Mouse (Mus musculus) stomach, embryonic 15.5 days (tissue): ENCODE data around the gene Abcb7. TPM values are rescaled to one million over a fixed set of nuclear protein-coding genes. Genes with fewer than 3 reads are reported as not detected.
A peak's percentile ranks its signal among the peaks of the same experiment; 100 is the strongest.
"Not testable (repeated sequence)": the region's sequence is repeated elsewhere in the genome, so short reads cannot be mapped to it uniquely, and the experiment has no call there.

ENCODE experiments used
- ATAC-seq: fragments of 200-750 bp; cut with Nextera tagmentation; 2 replicates; pipeline ENCODE4 v1.8.0; 2017; ENCODE audit warnings: low read depth, moderate number of reproducible peaks, moderate TSS enrichment; ENCODE audit not compliant: insufficient read depth, low FRiP score
- H3K27ac ChIP-seq: fragments of 300-500 bp; sonication (generic); 2 replicates; pipeline ENCODE4 v1.5.1; 2015; ENCODE audit warnings: mild to moderate bottlenecking, inconsistent platforms
- H3K27me3 ChIP-seq: fragments of 300-500 bp; sonication (generic); replicated peaks from 2 replicates; pipeline ENCODE4 v1.6.1; 2015; ENCODE audit warnings: inconsistent platforms
- H3K36me3 ChIP-seq: fragments of 300-500 bp; sonication (generic); 2 replicates; pipeline ENCODE4 v1.6.1; 2015; ENCODE audit warnings: inconsistent platforms
- H3K4me1 ChIP-seq: fragments of 300-500 bp; sonication (generic); 2 replicates; pipeline ENCODE4 v1.6.1; 2015; ENCODE audit warnings: inconsistent platforms
- H3K4me2 ChIP-seq: fragments of 300-500 bp; sonication (generic); 2 replicates; pipeline ENCODE4 v1.6.1; 2015; ENCODE audit warnings: mild to moderate bottlenecking, inconsistent platforms
- H3K4me3 ChIP-seq: fragments of 300-500 bp; sonication (generic); replicated peaks from 2 replicates; pipeline ENCODE4 v1.5.1; 2015; ENCODE audit warnings: inconsistent platforms
- H3K9ac ChIP-seq: fragments of 300-500 bp; sonication (generic); 2 replicates; pipeline ENCODE4 v1.6.1; 2015; ENCODE audit warnings: inconsistent platforms
- H3K9me3 ChIP-seq: fragments of 300-500 bp; sonication (generic); 2 replicates; pipeline ENCODE4 v1.6.1; 2016; ENCODE audit warnings: inconsistent platforms
- WGBS: fragments of 180-500 bp; shearing (Covaris S2); methylation state at CpG from one replicate; pipeline ENCODE4 v1.1.7; 2015; 5-methylcytosine and 5-hydroxymethylcytosine counted together
- polyA plus RNA-seq: library from polyadenylated mRNA; unstranded; fragments of >200 nt; fragmentation: Nextera tagmentation; extraction: Ambion mirVana; gene quantifications from 2 replicates; pipeline ENCODE4 v1.2.1, GENCODE M21; 2015

Abcb7 gene
- 7.9 and 8.1 TPM in 2 replicates for polyA plus RNA-seq

DNA sequence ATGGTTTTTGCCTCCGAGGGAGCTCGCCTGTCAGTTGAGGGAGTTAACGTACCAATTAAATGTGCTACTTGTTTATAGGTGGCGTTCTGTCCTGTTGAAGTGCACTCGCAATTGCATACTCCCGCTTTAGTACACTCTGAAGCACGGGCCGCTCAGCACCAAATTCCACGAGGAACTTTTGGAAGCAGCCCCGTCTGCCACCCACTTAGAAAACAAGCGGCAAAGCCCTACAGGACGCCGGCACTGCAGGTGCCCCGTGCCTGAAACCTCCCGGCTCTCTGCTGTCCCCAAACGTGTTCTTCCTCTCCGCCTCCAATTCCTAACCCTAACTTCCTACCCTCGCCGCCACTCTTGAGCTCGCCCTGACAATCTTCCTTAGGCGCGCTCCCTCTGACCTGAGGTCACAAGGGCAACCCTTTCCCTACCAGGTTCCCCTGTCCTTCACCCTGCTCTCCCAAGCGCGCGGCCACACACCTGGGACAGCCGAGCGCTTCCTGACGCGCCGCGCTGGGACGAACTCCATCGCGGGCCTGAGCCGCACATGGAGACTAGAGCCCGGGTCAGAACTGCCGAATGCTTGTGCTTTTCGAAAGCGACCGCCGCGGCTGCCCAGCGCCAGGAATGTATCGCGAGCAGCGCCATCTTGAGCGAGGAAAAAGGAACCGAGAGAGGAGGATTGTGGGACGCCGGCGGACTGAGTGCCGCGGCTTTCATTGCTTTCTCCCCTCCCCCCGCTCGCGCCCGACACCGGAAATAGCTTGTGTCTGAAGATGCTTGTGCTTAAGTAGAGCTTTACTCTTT lies at the start of gene Abcb7:
Gene Abcb7 (minus strand): TSS at position 674 of the 801 bp plus-strand sequence.
- no peaks in the 10 kb centered on the region for H3K9me3 ChIP-seq
- 14% methylated on average over 58 of the region's 58 CpGs for WGBS
- H3K27ac ChIP-seq, result peak within 1 kb of the TSS; percentile 94
- peak within 1 kb of the TSS; percentile 49 for H3K9ac ChIP-seq
- H3K4me1 ChIP-seq, result no peaks in the 10 kb centered on the region
- peak; percentile 93 for ATAC-seq
- peak within 1 kb of the TSS; percentile 65 for H3K4me3 ChIP-seq
- no peaks in the 10 kb centered on the region for H3K27me3 ChIP-seq
- H3K4me2 ChIP-seq, result peak within 1 kb of the TSS; percentile 45
- no peaks in the 10 kb centered on the region for H3K36me3 ChIP-seq

DNA sequence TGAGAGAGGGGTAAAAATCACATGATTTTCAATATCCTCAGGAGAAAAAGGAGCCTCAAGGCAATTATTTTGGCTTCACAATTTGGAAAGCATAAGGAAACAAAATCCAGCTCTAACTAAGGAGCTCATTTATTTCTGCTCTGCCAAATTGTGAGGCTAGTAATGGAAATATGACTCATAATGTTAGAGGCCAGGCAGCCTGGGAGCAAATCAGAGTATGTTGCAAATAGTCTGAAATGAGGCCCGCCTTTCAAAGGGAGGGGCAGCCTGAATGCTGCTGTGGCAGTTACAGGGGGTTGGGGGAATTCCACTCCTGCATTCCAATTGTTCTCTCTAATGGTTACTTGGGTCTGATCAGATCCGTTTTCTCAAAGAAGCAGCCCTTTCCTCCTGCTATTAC lies 48.1 kb upstream of the Abcb7 start:
- no peak for ATAC-seq
- no peak overlapping the region for H3K4me2 ChIP-seq
- H3K9ac ChIP-seq, result no peak overlapping the region
- no peak overlapping the region for H3K27ac ChIP-seq
- no peaks in the 10 kb centered on the region for H3K27me3 ChIP-seq
- no peaks in the 10 kb centered on the region for H3K36me3 ChIP-seq
- no peak overlapping the region for H3K4me3 ChIP-seq
- H3K9me3 ChIP-seq, result no peaks in the 10 kb centered on the region
- WGBS, result 30% methylated on average over 2 of the region's 2 CpGs
- no peaks in the 10 kb centered on the region for H3K4me1 ChIP-seq

DNA sequence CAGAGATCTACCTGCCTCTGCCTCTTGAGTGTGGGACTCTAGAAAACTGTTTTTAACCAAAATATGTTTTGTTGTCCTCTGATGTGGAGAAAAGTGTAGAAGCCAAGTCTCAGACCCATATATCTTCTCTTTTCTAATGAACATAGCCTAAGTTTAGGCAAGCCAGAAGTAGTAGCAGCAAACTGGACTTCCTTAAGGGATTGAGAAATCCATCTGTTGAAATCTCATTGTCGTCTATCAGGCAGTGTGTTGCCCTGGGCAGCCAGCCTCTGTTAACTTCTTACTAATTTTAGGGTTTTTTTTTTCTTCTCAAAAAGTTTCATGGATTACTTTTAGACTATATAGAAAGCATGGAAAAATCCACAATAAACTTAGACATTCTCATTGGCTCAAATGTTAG lies 38.8 kb upstream of the Abcb7 start:
- 76% methylated on average over 1 of the region's 1 CpGs for WGBS
- no peak overlapping the region for H3K9ac ChIP-seq
- no peak overlapping the region for H3K4me3 ChIP-seq
- no peak overlapping the region for H3K27ac ChIP-seq
- ATAC-seq, result no peak
- H3K27me3 ChIP-seq, result no peaks in the 10 kb centered on the region
- H3K4me2 ChIP-seq, result no peak overlapping the region
- no peaks in the 10 kb centered on the region for H3K9me3 ChIP-seq
- no peaks in the 10 kb centered on the region for H3K36me3 ChIP-seq
- H3K4me1 ChIP-seq, result no peaks in the 10 kb centered on the region

DNA sequence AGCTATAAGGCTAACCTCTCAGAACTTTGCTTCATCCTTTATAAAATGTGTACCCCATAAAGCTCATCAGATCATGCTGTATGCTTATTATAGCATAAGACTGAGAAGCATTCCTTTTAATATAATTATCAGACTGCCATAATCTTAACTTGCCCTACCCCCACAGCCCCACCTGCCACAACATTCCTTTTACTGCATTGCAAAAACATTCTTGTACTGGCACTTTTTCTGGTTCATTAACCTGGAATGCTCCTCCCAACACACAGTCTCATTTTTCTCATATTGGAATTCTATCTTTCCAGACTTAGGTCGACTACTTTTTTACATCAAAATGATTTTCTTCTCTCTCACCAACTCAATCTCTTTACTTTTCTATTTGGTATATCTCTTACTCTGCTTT lies 19.8 kb upstream of the Abcb7 start:
- WGBS, result 36% methylated on average over 1 of the region's 1 CpGs
- no peak overlapping the region for H3K9ac ChIP-seq
- no peaks in the 10 kb centered on the region for H3K4me1 ChIP-seq
- H3K4me3 ChIP-seq, result no peak overlapping the region
- H3K4me2 ChIP-seq, result no peak overlapping the region
- no peaks in the 10 kb centered on the region for H3K9me3 ChIP-seq
- no peaks in the 10 kb centered on the region for H3K27me3 ChIP-seq
- H3K36me3 ChIP-seq, result no peaks in the 10 kb centered on the region
- no peak for ATAC-seq
- no peak overlapping the region for H3K27ac ChIP-seq

DNA sequence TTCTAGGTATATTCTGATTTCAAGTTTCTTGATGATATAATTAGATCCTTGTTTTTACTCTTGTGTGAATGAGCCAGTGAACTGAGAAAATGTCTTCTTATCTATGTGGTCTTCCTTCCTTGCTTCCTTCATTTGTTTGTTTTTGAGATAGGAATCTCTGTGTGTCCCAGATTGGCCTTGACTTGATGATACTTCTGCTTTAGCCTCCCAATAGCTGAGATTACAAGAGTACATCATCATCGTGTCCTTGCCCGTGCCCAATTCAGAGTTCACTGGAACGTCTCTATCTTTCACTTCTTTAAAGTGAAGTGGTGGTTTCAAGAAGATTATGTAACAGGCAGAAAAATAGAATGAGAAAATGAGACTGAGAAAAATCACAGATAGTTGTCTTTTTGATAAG lies 14.5 kb upstream of the Abcb7 start:
- Histone ChIP-seq H3K27me3 (no peaks in the 10 kb centered on the region), H3K4me3 (no peak overlapping the region), H3K9ac (no peak overlapping the region), H3K9me3 (no peaks in the 10 kb centered on the region), H3K27ac (no peak overlapping the region), H3K4me1 (no peaks in the 10 kb centered on the region), H3K36me3 (no peaks in the 10 kb centered on the region), H3K4me2 (no peak overlapping the region)
- 82% methylated on average over 3 of the region's 3 CpGs for WGBS
- ATAC-seq, result no peak

DNA sequence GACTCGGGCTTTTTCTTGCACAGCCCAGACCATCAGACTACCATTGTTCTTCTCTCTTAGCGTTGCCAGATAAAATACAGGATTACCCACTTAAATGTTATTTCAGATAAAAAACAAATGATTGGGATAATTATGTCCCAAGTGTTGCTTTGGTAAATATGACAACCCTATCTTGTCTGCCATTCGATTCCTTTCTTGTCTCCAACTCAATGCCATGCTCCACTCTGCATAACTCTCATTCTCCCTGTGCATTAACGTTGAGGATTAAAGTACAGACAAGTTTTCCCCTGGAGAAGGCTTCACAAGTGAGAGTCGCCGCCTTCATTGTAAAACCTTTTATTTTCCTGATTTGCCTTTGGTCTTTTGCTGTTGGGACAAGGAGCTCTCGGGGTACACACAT lies 339 bp upstream of the Abcb7 start:
- H3K36me3 ChIP-seq, result no peaks in the 10 kb centered on the region
- no peaks in the 10 kb centered on the region for H3K4me1 ChIP-seq
- peak overlapping the region; percentile 65 for H3K4me3 ChIP-seq
- H3K4me2 ChIP-seq, result peak overlapping the region; percentile 42
- WGBS, result 44% methylated on average over 7 of the region's 7 CpGs
- no peaks in the 10 kb centered on the region for H3K9me3 ChIP-seq
- H3K27me3 ChIP-seq, result no peaks in the 10 kb centered on the region
- ATAC-seq, result no peak
- no peak overlapping the region for H3K9ac ChIP-seq
- peak overlapping the region; percentile 94; the same call in 1 of the 2 replicates for H3K27ac ChIP-seq

DNA sequence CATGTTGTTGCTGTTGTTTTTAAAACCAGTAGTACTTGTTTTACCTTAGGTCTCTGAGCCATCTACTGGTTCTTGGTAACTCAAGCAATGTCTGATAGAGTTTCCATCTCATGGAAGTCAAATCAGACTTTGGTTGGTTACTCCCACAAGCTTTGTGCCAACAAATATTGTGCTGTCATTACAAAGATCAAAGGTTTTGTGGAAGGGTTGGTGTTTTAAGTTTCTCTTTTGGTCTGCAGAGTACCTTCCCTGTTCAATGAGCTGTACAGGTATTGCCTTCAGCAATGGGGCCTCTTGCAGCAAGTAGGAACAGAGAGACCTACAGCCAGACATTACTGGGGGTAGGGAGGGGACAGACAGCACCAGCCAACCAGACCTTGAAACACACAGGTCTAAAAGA lies 5.5 kb downstream of the Abcb7 start:
- H3K4me2 ChIP-seq, result no peak overlapping the region
- H3K27me3 ChIP-seq, result no peaks in the 10 kb centered on the region
- no peak overlapping the region for H3K4me3 ChIP-seq
- H3K9me3 ChIP-seq, result no peaks in the 10 kb centered on the region
- ATAC-seq, result no peak
- H3K36me3 ChIP-seq, result no peaks in the 10 kb centered on the region
- no peaks in the 10 kb centered on the region for H3K4me1 ChIP-seq
- no peak overlapping the region for H3K27ac ChIP-seq
- H3K9ac ChIP-seq, result no peak overlapping the region

DNA sequence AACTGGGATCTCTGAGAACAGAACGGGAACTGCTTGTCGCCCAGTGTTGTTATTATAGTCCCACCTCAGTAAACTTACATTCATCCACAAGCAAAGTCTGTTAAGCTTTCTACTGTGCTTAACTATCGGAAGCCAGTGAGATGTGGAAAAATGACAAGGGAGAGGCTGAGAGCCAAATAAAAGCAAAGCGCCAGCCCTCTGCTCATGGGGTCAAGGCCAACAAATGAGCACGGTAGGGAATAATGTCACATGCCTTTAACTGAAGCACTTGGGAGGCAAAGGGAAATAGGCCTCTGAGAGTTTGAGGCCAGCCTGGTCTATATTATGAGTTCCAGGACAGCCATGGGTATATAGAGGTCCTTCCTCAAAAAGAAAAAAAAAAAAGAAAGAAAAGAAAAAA lies 11.2 kb downstream of the Abcb7 start:
- Histone ChIP-seq H3K9me3 (no peaks in the 10 kb centered on the region), H3K36me3 (no peaks in the 10 kb centered on the region), H3K27ac (no peak overlapping the region), H3K4me1 (no peaks in the 10 kb centered on the region), H3K9ac (no peak overlapping the region), H3K4me3 (no peak overlapping the region), H3K27me3 (no peaks in the 10 kb centered on the region), H3K4me2 (no peak overlapping the region)
- WGBS, result 70% methylated on average over 5 of the region's 5 CpGs
- no peak for ATAC-seq

DNA sequence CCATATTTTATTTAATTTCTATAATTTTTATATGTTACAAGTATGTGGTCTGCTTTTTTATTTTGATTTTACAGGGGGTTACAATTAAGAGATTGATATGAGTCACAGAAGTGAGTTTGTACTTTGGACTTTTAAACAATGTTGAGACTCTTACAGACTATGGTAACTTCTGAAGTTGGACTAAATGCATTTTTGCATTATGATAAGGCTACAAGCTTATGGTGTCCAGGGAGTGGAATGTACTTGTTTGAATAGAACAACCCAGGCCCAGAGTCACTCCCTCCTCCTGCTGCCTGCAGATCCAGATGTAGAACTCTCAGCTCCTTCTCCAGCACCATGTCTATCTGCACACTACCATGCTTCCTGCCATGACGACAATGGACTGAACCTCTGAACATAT lies 12.5 kb downstream of the Abcb7 start:
- H3K36me3 ChIP-seq, result no peaks in the 10 kb centered on the region
- ATAC-seq, result 0 out of 2 replicates have a peak, but pooled peaks have one; percentile 22
- no peaks in the 10 kb centered on the region for H3K9me3 ChIP-seq
- no peak overlapping the region for H3K9ac ChIP-seq
- H3K4me2 ChIP-seq, result no peak overlapping the region
- H3K4me3 ChIP-seq, result no peak overlapping the region
- H3K4me1 ChIP-seq, result no peaks in the 10 kb centered on the region
- no peaks in the 10 kb centered on the region for H3K27me3 ChIP-seq
- 85% methylated on average over 1 of the region's 1 CpGs for WGBS
- H3K27ac ChIP-seq, result no peak overlapping the region

DNA sequence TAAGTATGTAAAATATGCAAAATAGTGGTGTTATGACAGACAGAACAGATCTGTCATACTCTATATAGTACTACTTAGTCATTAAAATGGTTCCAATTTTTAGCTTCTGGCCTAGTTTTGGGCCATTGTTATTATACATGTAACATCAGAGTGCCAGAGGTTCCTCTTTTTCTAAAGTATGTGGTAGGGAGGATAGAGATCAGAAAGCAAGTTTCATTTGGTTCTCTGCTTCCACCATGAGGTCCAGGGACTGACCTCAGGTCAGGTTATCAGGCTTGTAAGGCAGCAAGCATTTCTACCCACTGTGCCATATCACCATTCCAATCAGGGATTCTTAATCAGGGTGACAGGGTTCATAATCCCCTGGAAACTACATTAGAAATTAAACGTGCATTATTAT lies 16.1 kb downstream of the Abcb7 start:
- H3K4me2 ChIP-seq, result no peak overlapping the region
- H3K9ac ChIP-seq, result no peak overlapping the region
- H3K27me3 ChIP-seq, result no peaks in the 10 kb centered on the region
- H3K4me3 ChIP-seq, result no peak overlapping the region
- no peaks in the 10 kb centered on the region for H3K4me1 ChIP-seq
- WGBS, result 76% methylated on average over 1 of the region's 1 CpGs
- H3K36me3 ChIP-seq, result no peaks in the 10 kb centered on the region
- no peak overlapping the region for H3K27ac ChIP-seq
- H3K9me3 ChIP-seq, result no peaks in the 10 kb centered on the region
- ATAC-seq, result no peak

DNA sequence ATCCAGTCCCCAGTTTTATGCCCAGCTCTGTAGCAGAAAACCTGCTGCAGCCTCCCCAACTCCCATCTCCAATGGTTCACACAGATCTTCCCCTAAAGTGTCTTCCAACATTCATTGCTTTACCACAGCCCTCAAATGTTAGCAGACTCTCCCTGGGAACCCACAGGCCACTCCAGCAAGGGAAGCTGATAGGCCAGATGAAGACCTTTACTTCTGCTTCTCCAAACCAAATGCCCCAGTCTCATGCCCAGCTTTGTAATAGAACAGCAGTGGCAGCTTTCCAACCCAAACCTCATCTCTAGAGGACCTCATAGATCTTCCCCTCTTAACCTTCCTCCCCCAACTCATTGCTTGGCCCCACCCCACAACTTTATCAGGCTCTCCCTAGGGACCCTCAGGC lies 54.0 kb downstream of the Abcb7 start:
- no peak overlapping the region for H3K4me2 ChIP-seq
- H3K27ac ChIP-seq, result no peak overlapping the region
- no peaks in the 10 kb centered on the region for H3K36me3 ChIP-seq
- no peaks in the 10 kb centered on the region for H3K4me1 ChIP-seq
- ATAC-seq, result no peak
- no peaks in the 10 kb centered on the region for H3K9me3 ChIP-seq
- no peaks in the 10 kb centered on the region for H3K27me3 ChIP-seq
- H3K4me3 ChIP-seq, result no peak overlapping the region
- H3K9ac ChIP-seq, result no peak overlapping the region

DNA sequence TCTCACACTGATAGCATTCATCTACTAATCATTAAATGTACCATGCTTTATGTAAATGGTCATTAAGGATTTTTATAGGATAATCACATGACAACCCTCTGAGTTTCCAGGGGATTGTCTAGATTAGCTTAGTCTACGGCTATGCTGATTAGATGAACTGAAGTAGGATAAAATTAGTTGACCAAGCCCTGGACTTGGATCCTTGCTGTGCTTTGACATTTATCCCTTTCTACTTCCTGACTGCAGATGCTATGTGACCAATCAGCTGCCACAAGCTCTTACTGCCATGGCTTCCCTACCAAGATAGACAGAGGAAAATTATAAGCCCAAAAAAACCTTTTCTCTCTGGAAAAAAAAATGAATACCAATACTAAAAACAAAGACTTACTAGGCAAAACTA lies 57.8 kb downstream of the Abcb7 start:
- no peaks in the 10 kb centered on the region for H3K36me3 ChIP-seq
- no peak overlapping the region for H3K27ac ChIP-seq
- no peaks in the 10 kb centered on the region for H3K9me3 ChIP-seq
- H3K4me2 ChIP-seq, result no peak overlapping the region
- no peaks in the 10 kb centered on the region for H3K27me3 ChIP-seq
- WGBS, result 82% methylated on average over 1 of the region's 1 CpGs
- no peaks in the 10 kb centered on the region for H3K4me1 ChIP-seq
- no peak for ATAC-seq
- no peak overlapping the region for H3K4me3 ChIP-seq
- no peak overlapping the region for H3K9ac ChIP-seq

DNA sequence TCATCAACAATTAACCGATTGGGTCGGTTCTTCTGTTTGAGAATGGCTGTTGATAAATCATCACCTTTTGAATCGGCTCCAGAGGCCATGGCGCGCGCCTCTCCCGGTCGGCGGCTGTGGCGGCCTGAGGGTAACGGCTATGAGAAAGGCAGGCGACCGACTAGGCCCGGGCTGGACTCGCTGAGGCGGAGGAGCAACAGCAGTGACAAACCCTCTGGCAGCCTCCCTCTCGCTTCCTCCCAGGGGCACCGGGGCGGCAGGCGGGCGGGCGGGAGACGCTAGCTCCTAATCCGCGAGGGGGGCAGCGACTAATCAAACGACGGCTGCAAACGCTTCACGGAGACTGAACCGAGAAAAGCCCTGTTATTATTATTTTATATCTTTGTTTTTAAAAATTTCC lies 65.5 kb downstream of the Abcb7 start:
- not testable (repeated sequence) for H3K9me3 ChIP-seq, H3K4me2 ChIP-seq, H3K27ac ChIP-seq, ATAC-seq, H3K27me3 ChIP-seq, H3K4me3 ChIP-seq, H3K36me3 ChIP-seq, H3K4me1 ChIP-seq, H3K9ac ChIP-seq
- WGBS, result 88% methylated on average over 24 of the region's 31 CpGs
